In the genomic region with DNA sequence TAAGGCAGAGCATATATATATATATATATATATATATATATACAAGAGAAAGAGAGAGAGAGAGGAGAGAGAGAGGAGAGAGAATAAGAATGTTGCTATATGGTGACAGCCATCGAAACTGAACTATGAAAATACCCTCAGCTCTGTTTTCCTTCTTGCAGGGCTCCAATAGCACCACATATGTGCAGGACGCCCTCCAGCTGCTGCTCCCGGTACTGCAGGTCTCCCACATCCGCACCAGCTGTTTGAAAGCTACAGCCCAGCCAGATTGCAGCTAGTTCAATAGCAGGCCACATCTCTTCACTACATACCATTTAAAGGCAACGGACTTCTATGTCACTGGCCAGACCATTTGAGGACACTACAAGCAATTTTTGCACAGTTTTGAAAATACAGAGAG, we compare ENCODE assay signal across 9 mouse cellular contexts. TPM values are rescaled to one million over a fixed set of nuclear protein-coding genes. Genes with fewer than 3 reads are reported as not detected.
DNase-seq lines count a peak whose midpoint lies in the region; ATAC-seq and TF ChIP-seq lines count a peak whose summit lies in the region.
"Had no signal": no experiment of that assay in that cellular context is flagged by ENCODE, and none has a peak within 500 bp of the region (broad histone marks: within the 10 kb centered on the region; RNA-seq: fewer than 3 reads in every experiment).

No protein-coding gene starts in this region.

- no peak for TF ChIP-seq EP300 in MEL (IDR thresholded peaks at IDR 0.05; ENCODE audit: low read depth in 1 of 2, low read length in 2 of 2)

- H3K27ac ChIP-seq in left cerebral cortex, adult 2 months = no peak overlapping the region
- no peak overlapping the region for H3K27ac ChIP-seq in MEL (ENCODE audit: control insufficient read depth, low read depth, low read length)
- H3K27ac ChIP-seq in spleen, adult 2 months (ENCODE audit: insufficient read depth, low read length) = no peak overlapping the region
- H3K27ac ChIP-seq in hindbrain, embryonic 13.5 days = no peak overlapping the region

- no peak for ATAC-seq in hindbrain, embryonic 13.5 days (ENCODE audit: low FRiP score)

- peak; percentile 69 for DNase-seq in adrenal gland, postnatal 10 days
- no peak for DNase-seq in adrenal gland, adult 8-10 months
- DNase-seq in left cerebral cortex, adult 2 months (ENCODE audit: extremely low spot score in 1 of 2, low spot score in 2 of 2) = no peak
- no peak for DNase-seq in left cerebral cortex, postnatal 4 days
- peak; percentile 12 for DNase-seq in MEL (ENCODE audit: low read depth, low spot score)
- peak in 1 of 2 experiments; percentile 36 for DNase-seq in spleen, adult 2 months (ENCODE audit: low read depth in 1 of 2, low spot score in 2 of 2)
- DNase-seq in Muller cell, postnatal 12 days (ENCODE audit: inconsistent ontology term) = no peak
- DNase-seq: cerebellum, adult 9-10 months had no signal

- no peaks in the 10 kb centered on the region for H3K27me3 ChIP-seq in MEL (ENCODE audit: control insufficient read depth in 1 of 2, insufficient read depth in 2 of 2, low read length in 2 of 2)
- no peaks in the 10 kb centered on the region for H3K27me3 ChIP-seq in spleen, adult 2 months (ENCODE audit: control insufficient read depth, insufficient read depth, low read length)
- H3K27me3 ChIP-seq in hindbrain, embryonic 13.5 days = no peaks in the 10 kb centered on the region

- H3K36me3 ChIP-seq in MEL (ENCODE audit: control insufficient read depth in 1 of 2, insufficient read depth in 2 of 2, low read length in 2 of 2) = no peaks in the 10 kb centered on the region
- H3K36me3 ChIP-seq in spleen, adult 2 months (ENCODE audit: control insufficient read depth, insufficient read depth, low read length) = no peaks in the 10 kb centered on the region
- no peaks in the 10 kb centered on the region for H3K36me3 ChIP-seq in hindbrain, embryonic 13.5 days

- H3K9ac ChIP-seq in MEL (ENCODE audit: control insufficient read depth, low read depth, low read length, poor library complexity, severe bottlenecking) = no peak overlapping the region
- no peak overlapping the region for H3K9ac ChIP-seq in hindbrain, embryonic 13.5 days

- H3K4me1 ChIP-seq in MEL (ENCODE audit: control insufficient read depth in 1 of 2, insufficient read depth in 2 of 2, low read length in 2 of 2) = no peaks in the 10 kb centered on the region
- H3K4me1 ChIP-seq in spleen, adult 2 months (ENCODE audit: control insufficient read depth, insufficient read depth, insufficient read length) = no peaks in the 10 kb centered on the region
- peaks cover 15% of the 10 kb centered on the region for H3K4me1 ChIP-seq in hindbrain, embryonic 13.5 days (replicated peaks)

- 71% methylated on average over 5 of the region's 5 CpGs for WGBS in spleen, adult 2 months
- WGBS in hindbrain, embryonic 13.5 days = 68% methylated on average over 5 of the region's 5 CpGs

- TF ChIP-seq POLR2A in MEL (IDR thresholded peaks at IDR 0.05; ENCODE audit: control insufficient read depth in 1 of 2, insufficient read depth in 1 of 2, low read depth in 1 of 2, low read length in 2 of 2, poor library complexity in 1 of 2) = no peak
- no peak for TF ChIP-seq POLR2A in spleen, adult 2 months (IDR thresholded peaks at IDR 0.05; ENCODE audit: low read depth, low read length)

- no peak overlapping the region for H3K4me3 ChIP-seq in left cerebral cortex, adult 2 months
- no peak overlapping the region for H3K4me3 ChIP-seq in MEL (ENCODE audit: control insufficient read depth in 1 of 2, insufficient read depth in 1 of 2, low read depth in 2 of 2, low read length in 2 of 2)
- no peak overlapping the region for H3K4me3 ChIP-seq in spleen, adult 2 months (ENCODE audit: extremely low read depth, insufficient read depth, insufficient read length)
- no peak overlapping the region for H3K4me3 ChIP-seq in hindbrain, embryonic 13.5 days

- no peaks in the 10 kb centered on the region for H3K79me2 ChIP-seq in MEL (ENCODE audit: control insufficient read depth, insufficient read depth, low read length, poor library complexity)

- intact Hi-C loops in left cerebral cortex, adult 2 months (cut with DNase I) = no loop called here
- intact Hi-C loops in left cerebral cortex, postnatal 4 days (cut with DNase I) = no loop called here

- TF ChIP-seq RAD21 in MEL (IDR thresholded peaks at IDR 0.05; ENCODE audit: low read depth, low read length) = peak; percentile 20

- H3K9me3 ChIP-seq in MEL (replicated peaks; ENCODE audit: insufficient read depth, low read length) = no peaks in the 10 kb centered on the region
- H3K9me3 ChIP-seq in hindbrain, embryonic 13.5 days = no peaks in the 10 kb centered on the region

- peak; percentile 41 for TF ChIP-seq CTCF in left cerebral cortex, adult 2 months (IDR thresholded peaks at IDR 0.05)
- TF ChIP-seq CTCF in MEL (IDR thresholded peaks at IDR 0.05 in 2 of 3, conservative IDR thresholded peaks at IDR 0.05 in 1 of 3; ENCODE audit: control insufficient read depth in 1 of 3, insufficient read depth in 1 of 3, low read depth in 2 of 3, low read length in 3 of 3, poor library complexity in 1 of 3, severe bottlenecking in 1 of 3) = peak; percentile 35 to 49 (median 35)
- TF ChIP-seq CTCF in spleen, adult 2 months (IDR thresholded peaks at IDR 0.05; ENCODE audit: extremely low read depth, insufficient read depth, insufficient read length, insufficient replicate concordance) = peak; percentile 57; the same call in 1 of the 2 replicates

- H3K4me2 ChIP-seq in hindbrain, embryonic 13.5 days = no peak overlapping the region

TF ChIP-seq in MEL, 35 proteins besides CTCF, POLR2A, EP300 and RAD21:
- TF ChIP-seq MXI1 (IDR thresholded peaks at IDR 0.05; ENCODE audit: low read depth, low read length) = no peak
- TF ChIP-seq NELFE (IDR thresholded peaks at IDR 0.05; ENCODE audit: low read depth, low read length) = no peak
- TF ChIP-seq TBP (IDR thresholded peaks at IDR 0.05; ENCODE audit: low read depth, low read length) = no peak
- TF ChIP-seq ZMIZ1 (IDR thresholded peaks at IDR 0.05; ENCODE audit: low read depth, low read length) = no peak
- no peak for TF ChIP-seq GABPA (IDR thresholded peaks at IDR 0.05; ENCODE audit: low read depth, low read length)
- no peak for TF ChIP-seq ELF1 (IDR thresholded peaks at IDR 0.05; ENCODE audit: low read depth, low read length)
- no peak for TF ChIP-seq MEF2A (IDR thresholded peaks at IDR 0.05; ENCODE audit: extremely low read depth, insufficient replicate concordance, low read depth, low read length, poor library complexity, severe bottlenecking)
- TF ChIP-seq POLR2AphosphoS2 (IDR thresholded peaks at IDR 0.05; ENCODE audit: low read length) = no peak
- TF ChIP-seq MAZ (IDR thresholded peaks at IDR 0.05; ENCODE audit: low read depth, low read length) = no peak
- TF ChIP-seq ZKSCAN1 (IDR thresholded peaks at IDR 0.05; ENCODE audit: low read depth, low read length) = no peak
- TF ChIP-seq NRF1 (IDR thresholded peaks at IDR 0.05; ENCODE audit: insufficient read depth, low read depth, low read length, poor library complexity, severe bottlenecking) = no peak
TF ChIP-seq in MEL: peak in this region for 0.

RNA-seq across cellular contexts. Expression of a gene that starts 51.5 kb away (rescaled TPM):
- under 1 TPM; 0.57 to 0.67 TPM for total RNA-seq in adrenal gland, postnatal 10 days (2021)
- total RNA-seq in adrenal gland, adult 8-10 months (2022) = under 1 TPM; 0.42 to 0.89 (median 0.73) TPM
- total RNA-seq in left cerebral cortex, adult 2 months (2021) = under 1 TPM; 0.51 to 0.63 TPM
- total RNA-seq in left cerebral cortex, postnatal 4 days (2021) = not detected
- 2.6 and 4.5 TPM in 2 replicates for total RNA-seq in MEL (2012; rRNA removed)
- 1 to 10 TPM in 1 of 2 experiments, not detected in 1; 4.1 TPM for polyA plus RNA-seq in MEL (2012; ENCODE audit: insufficient read depth in 1 of 2, insufficient read length in 2 of 2, low read depth in 1 of 2, low replicate concordance in 2 of 2, missing spikeins in 1 of 2)
- polyA plus RNA-seq in spleen, adult 2 months (2012; rRNA removed) = 2.5 and 2.9 TPM in 2 replicates
- 0.19 TPM in 1 of 2 replicates, not detected in the other for polyA plus RNA-seq in hindbrain, embryonic 13.5 days (2015; fragmentation: Nextera tagmentation; extraction: Ambion mirVana)

Comparison
In these comparisons a context has a peak if more than half of its experiments do, and no peak if none do; other contexts are left out.
1. DNase-seq: peak in adrenal gland, postnatal 10 days (single experiment) and MEL (single experiment); none in adrenal gland, adult 8-10 months (single experiment), left cerebral cortex, adult 2 months (0 of 2), left cerebral cortex, postnatal 4 days (single experiment) and Muller cell, postnatal 12 days (single experiment).
2. Peak in every context shown above with its lines, with median percentiles within 50 percentile points of each other: CTCF ChIP-seq.